Mouse (Mus musculus) forebrain, embryonic 15.5 days (tissue): Measurements from ENCODE around the gene Mrpl57. TPM values are rescaled to one million over a fixed set of nuclear protein-coding genes. Genes with fewer than 3 reads are reported as not detected.

Source experiments
- ATAC-seq: fragments of 200-750 bp; cut with Nextera tagmentation; replicated peaks from 2 replicates; pipeline ENCODE4 v1.8.0; 2017; ENCODE audit warnings: mild to moderate bottlenecking, moderate TSS enrichment, moderate library complexity
- H3K27ac ChIP-seq: fragments of 300-500 bp; sonication (generic); replicated peaks from 2 replicates; pipeline ENCODE4 v1.5.1; 2015; ENCODE audit warnings: mild to moderate bottlenecking, inconsistent platforms
- H3K27me3 ChIP-seq: fragments of 300-500 bp; sonication (generic); 2 replicates; pipeline ENCODE4 v1.6.1; 2015; ENCODE audit warnings: inconsistent platforms
- H3K36me3 ChIP-seq: fragments of 300-500 bp; sonication (generic); 2 replicates; pipeline ENCODE4 v1.6.1; 2015; ENCODE audit warnings: mild to moderate bottlenecking, inconsistent platforms
- H3K4me1 ChIP-seq: fragments of 300-500 bp; sonication (generic); 2 replicates; pipeline ENCODE4 v1.6.1; 2015; ENCODE audit warnings: inconsistent platforms
- H3K4me2 ChIP-seq: fragments of 300-500 bp; sonication (generic); replicated peaks from 2 replicates; pipeline ENCODE4 v1.6.1; 2015; ENCODE audit warnings: mild to moderate bottlenecking, inconsistent platforms
- H3K4me3 ChIP-seq: fragments of 300-500 bp; sonication (generic); 2 replicates; pipeline ENCODE4 v1.5.1; 2015; ENCODE audit warnings: mild to moderate bottlenecking, inconsistent platforms
- H3K9ac ChIP-seq: fragments of 300-500 bp; sonication (generic); replicated peaks from 2 replicates; pipeline ENCODE4 v1.6.1; 2015; ENCODE audit warnings: mild to moderate bottlenecking, inconsistent platforms
- H3K9me3 ChIP-seq: fragments of 300-500 bp; sonication (generic); 2 replicates; pipeline ENCODE4 v1.6.1; 2016; ENCODE audit warnings: inconsistent platforms
- WGBS: fragments of 180-500 bp; shearing (Covaris S2); methylation state at CpG from one replicate; pipeline ENCODE4 v1.1.7; 2015; ENCODE audit warnings: mixed read lengths; 5-methylcytosine and 5-hydroxymethylcytosine counted together
- microRNA-seq: library from miRNA; unstranded; fragments of <30 nt; microRNA quantifications from one replicate; pipeline ENCODE4, GENCODE M21; 2016
- polyA plus RNA-seq: library from polyadenylated mRNA; unstranded; fragments of >200 nt; fragmentation: Nextera tagmentation; extraction: Ambion mirVana; gene quantifications from 2 replicates; pipeline ENCODE4 v1.2.1, GENCODE M21; 2015

Gene Mrpl57
- polyA plus RNA-seq, 1 experiment from 2014 or later, result 130 TPM

DNA sequence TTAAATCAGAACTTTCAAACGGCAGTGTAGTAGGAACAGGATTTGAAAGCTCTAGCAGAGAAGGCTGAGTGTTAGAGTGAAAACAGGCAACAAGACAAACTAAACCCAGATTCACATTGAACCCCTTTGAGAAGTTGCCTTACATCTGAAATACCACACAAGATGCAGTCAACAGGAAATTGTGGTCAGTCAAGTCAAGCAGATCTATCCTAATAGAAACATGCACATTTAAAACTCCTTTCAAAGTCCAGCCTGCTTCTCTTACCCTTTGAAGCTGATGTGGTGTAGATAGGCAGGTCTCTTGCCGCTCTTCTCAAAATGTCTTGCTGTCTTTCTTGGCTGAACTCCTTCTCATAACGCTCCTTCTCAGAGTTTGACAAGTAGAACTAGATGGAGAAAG, 39.2 kb downstream of the Mrpl57 start:
- Histone ChIP-seq H3K4me1 (no peaks in the 10 kb centered on the region), H3K4me2 (no peak overlapping the region), H3K36me3 (peaks cover 34% of the 10 kb centered on the region), H3K9ac (no peak overlapping the region), H3K27ac (no peak overlapping the region), H3K9me3 (no peaks in the 10 kb centered on the region), H3K4me3 (no peak overlapping the region), H3K27me3 (no peaks in the 10 kb centered on the region)
- ATAC-seq, result no peak
- WGBS, result 92% methylated on average over 3 of the region's 3 CpGs

DNA sequence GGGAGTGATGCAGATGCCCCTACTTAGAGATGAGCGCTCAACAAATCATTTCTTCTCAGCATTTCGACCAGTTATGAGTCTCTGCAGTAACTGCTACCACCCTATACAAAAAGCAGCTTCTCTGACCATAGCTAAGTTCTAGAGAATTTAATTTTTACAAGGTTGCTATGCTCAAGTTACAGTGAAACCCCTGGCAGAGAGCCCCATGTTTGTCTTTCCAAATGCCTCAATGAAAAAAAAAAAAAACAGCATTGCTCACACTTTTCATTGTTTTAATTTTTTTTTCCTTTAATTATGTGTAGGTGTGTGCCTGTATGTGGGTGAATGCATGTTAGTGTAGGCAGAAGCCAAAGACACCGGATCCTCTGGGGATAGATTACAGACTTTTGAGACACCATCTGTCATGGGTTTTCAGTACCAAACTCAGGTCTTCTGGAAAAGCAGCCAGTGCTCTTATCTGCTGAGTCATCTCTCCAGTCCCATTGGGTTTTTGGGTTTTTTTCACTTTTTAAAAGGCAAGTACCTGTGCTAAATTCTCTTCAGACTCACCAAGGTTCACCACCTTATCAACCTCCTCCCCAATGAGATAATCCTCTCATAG, 40.7 kb downstream of the Mrpl57 start:
- ATAC-seq, result no peak
- WGBS, result 86% methylated on average over 3 of the region's 3 CpGs
- Histone ChIP-seq H3K27me3 (no peaks in the 10 kb centered on the region), H3K4me3 (no peak overlapping the region), H3K4me1 (no peaks in the 10 kb centered on the region), H3K36me3 (peaks cover 30% of the 10 kb centered on the region), H3K4me2 (no peak overlapping the region), H3K9ac (no peak overlapping the region), H3K9me3 (no peaks in the 10 kb centered on the region), H3K27ac (no peak overlapping the region)

DNA sequence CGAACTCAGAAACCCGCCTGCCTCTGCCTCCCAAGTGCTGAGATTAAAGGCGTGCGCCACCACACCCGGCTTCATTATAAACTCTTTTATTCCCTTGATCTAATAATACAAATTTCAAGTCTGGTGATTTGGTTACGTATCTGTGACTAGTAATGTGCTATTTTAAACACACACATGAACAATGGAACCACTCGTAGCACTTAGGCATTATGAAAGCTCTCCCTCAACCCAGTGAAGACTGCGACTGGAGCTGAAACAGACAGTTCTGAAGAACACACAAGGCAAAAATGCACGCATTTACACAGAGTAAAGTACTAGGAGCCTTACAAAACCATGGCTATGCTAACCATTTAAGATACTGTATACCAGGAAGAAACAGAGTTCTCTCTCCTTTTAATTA, 51.9 kb downstream of the Mrpl57 start:
- Histone ChIP-seq H3K4me2 (no peak overlapping the region), H3K27me3 (no peaks in the 10 kb centered on the region), H3K4me1 (0 out of 2 replicates have a peak, but pooled peaks cover 3% of the 10 kb centered on the region), H3K9ac (no peak overlapping the region), H3K9me3 (no peaks in the 10 kb centered on the region), H3K27ac (no peak overlapping the region), H3K4me3 (no peak overlapping the region), H3K36me3 (peaks cover 10% of the 10 kb centered on the region; the same call in 1 of the 2 replicates)
- ATAC-seq, result no peak
- 91% methylated on average over 9 of the region's 9 CpGs for WGBS

Small RNA genes lying within 50 kb of the gene (microRNA-seq; reads per million reads assigned to microRNA genes)
- gene Mir3077, result not detected

Other genes with a start within 250 kb of the Mrpl57 start
- 14.9 and 15.7 TPM in 2 replicates for gene Xpo4, start 160.8 kb upstream of the Mrpl57 start, polyA plus RNA-seq
- not detected in 2 replicates for gene Gm49361, start 80.1 kb upstream of the Mrpl57 start, polyA plus RNA-seq
- 8.0 TPM in 2 replicates for gene Lats2, start 67.8 kb upstream of the Mrpl57 start, polyA plus RNA-seq
- 22.8 and 24.5 TPM in 2 replicates for gene Sap18, start 28.1 kb upstream of the Mrpl57 start, polyA plus RNA-seq
- 19.3 and 19.8 TPM in 2 replicates for gene Ska3, start within 50 bp of the Mrpl57 start, polyA plus RNA-seq
- 46.7 and 50.8 TPM in 2 replicates for gene Zdhhc20, start 64.0 kb downstream of the Mrpl57 start, polyA plus RNA-seq
- 68.8 and 71.9 TPM in 2 replicates for gene Micu2, start 173.0 kb downstream of the Mrpl57 start, polyA plus RNA-seq
- 8.4 and 9.0 TPM in 2 replicates for gene Fgf9, start 244.3 kb downstream of the Mrpl57 start, polyA plus RNA-seq